Mouse (Mus musculus) adrenal gland, adult 8-10 months (tissue): ENCODE data around the gene Clca1. TPM values are rescaled to one million over a fixed set of nuclear protein-coding genes. Genes with fewer than 3 reads are reported as not detected.

Experiments
- total RNA-seq, 4 experiments: library from RNA; stranded (reverse); gene quantifications; 2 replicates each; pipeline ENCODE4 v1.2.4; 2022

Gene Clca1
- total RNA-seq, 4 experiments from 2014 or later, result not detected

Other genes starting within 250 kb of the Clca1 start
- gene Clca3a2, start 213.3 kb downstream of the Clca1 start, total RNA-seq, result not detected
- not detected for gene Clca3b, start 183.4 kb downstream of the Clca1 start, total RNA-seq
- gene Clca4b, start 100.2 kb downstream of the Clca1 start, total RNA-seq, result not detected
- gene Clca4a, start 57.7 kb downstream of the Clca1 start, total RNA-seq, result not detected
- 1 to 10 TPM in 1 of 4 experiments, under 1 TPM in 1, not detected in 2; 0.12 to 1.3 TPM for gene Clca2, start 66.7 kb upstream of the Clca1 start, total RNA-seq
- gene Odf2l, start 85.8 kb upstream of the Clca1 start, total RNA-seq, result 10 to 100 TPM; 18.1 to 26.7 (median 22.5) TPM